Mouse (Mus musculus): ENCODE measurements around the gene Ints14. TPM values are rescaled to one million over a fixed set of nuclear protein-coding genes. Genes with fewer than 3 reads are reported as not detected.

The Ints14 gene
- polyA plus RNA-seq (2012; fragmentation: generic; extraction: Trizol) = 10 to 100 TPM in 1 of 2 experiments, 1 to 10 TPM in 1; 3.6 to 17.3 TPM

GRCm38 (mm10) chr9:64960117-64960977 lies at the start of gene Ints14:
Gene Ints14, plus strand, starts transcription at chr9:64960905.

DNA sequence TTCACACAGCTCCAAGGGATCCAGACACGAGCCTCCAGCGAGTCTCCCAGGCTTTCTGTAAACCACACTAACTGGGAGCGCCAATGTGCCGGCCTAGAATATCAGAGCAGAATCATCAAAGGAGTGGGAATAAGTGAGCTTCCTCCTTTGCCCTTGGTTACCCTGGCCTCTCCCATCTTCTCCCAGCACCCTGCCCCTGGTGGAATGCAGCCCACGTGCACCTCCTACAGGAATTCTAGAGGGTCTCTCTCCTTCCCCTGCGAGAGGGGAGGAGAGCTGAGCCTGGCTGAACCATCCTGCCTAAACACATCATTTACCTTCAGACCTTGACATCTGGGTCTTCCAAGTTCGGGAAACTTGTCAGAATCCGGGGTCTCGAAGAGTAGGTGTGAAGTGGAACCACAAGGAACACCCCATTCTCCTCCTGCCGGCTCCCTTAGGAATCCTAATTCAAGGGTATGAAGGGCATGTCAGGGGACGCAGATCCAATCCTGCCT lies 9.5 kb upstream of the Ints14 start, which contains the start of gene Slc24a1:
TSS of gene Slc24a1 (minus strand) at position 447 of the 497 bp plus-strand sequence.

GRCm38 (mm10) chr9:65020991-65021886 lies 60.5 kb downstream of the Ints14 start, which contains the start of gene Hacd3:
Gene Hacd3, minus strand, starts transcription at chr9:65021693.

GRCm38 (mm10) chr9:65032269-65033108 lies 71.8 kb downstream of the Ints14 start, which contains the start of gene Dpp8:
Gene Dpp8, plus strand, starts transcription at chr9:65032414.

Other genes with a start within 250 kb of the Ints14 start
- gene Rab11a, start 223.1 kb upstream of the Ints14 start, polyA plus RNA-seq (2012; fragmentation: generic; extraction: Trizol) = 10 to 100 TPM; 48.6 to 84.7 TPM
- gene Dennd4a, start 149.6 kb upstream of the Ints14 start, polyA plus RNA-seq (2012; fragmentation: generic; extraction: Trizol) = 1 to 10 TPM in 1 of 2 experiments, under 1 TPM in 1; 0.13 to 1.2 TPM
- under 1 TPM in 1 of 2 experiments, not detected in 1; 0.02 TPM for gene Slc24a1, start 9.3 kb upstream of the Ints14 start, polyA plus RNA-seq (2012; fragmentation: generic; extraction: Trizol)
- gene Hacd3, start 60.8 kb downstream of the Ints14 start, polyA plus RNA-seq (2012; fragmentation: generic; extraction: Trizol) = 10 to 100 TPM in 1 of 2 experiments, 1 to 10 TPM in 1; 5.0 to 22.9 TPM
- 10 to 100 TPM in 1 of 2 experiments, 1 to 10 TPM in 1; 1.2 to 11.5 TPM for gene Dpp8, start 71.5 kb downstream of the Ints14 start, polyA plus RNA-seq (2012; fragmentation: generic; extraction: Trizol)
- 1 to 10 TPM in 1 of 2 experiments, under 1 TPM in 1; 0.09 to 2.2 TPM for gene Igdcc4, start 140.6 kb downstream of the Ints14 start, polyA plus RNA-seq (2012; fragmentation: generic; extraction: Trizol)
- not detected for gene Igdcc3, start 180.3 kb downstream of the Ints14 start, polyA plus RNA-seq (2012; fragmentation: generic; extraction: Trizol)
- gene Parp16, start 234.4 kb downstream of the Ints14 start, polyA plus RNA-seq (2012; fragmentation: generic; extraction: Trizol) = 1 to 10 TPM; 1.2 to 5.0 TPM